Comparison of ENCODE assay signal across 26 mouse cellular contexts in genomic region chr6:84144393-84144792, GRCm38 (mm10).
A peak's percentile ranks its signal among the peaks of the same experiment; 100 is the strongest.
DNase-seq lines count a peak whose midpoint lies in the region; ATAC-seq and TF ChIP-seq lines count a peak whose summit lies in the region.
"Had no signal": no experiment of that assay in that cellular context is flagged by ENCODE, and none has a peak within 500 bp of the region (broad histone marks: within the 10 kb centered on the region; RNA-seq: fewer than 3 reads in every experiment).

No protein-coding gene starts in this region.

- peak overlapping the region; percentile 52; the same call in 1 of the 2 replicates for H3K27ac ChIP-seq in embryonic facial prominence, embryonic 12.5 days
- H3K27ac ChIP-seq in embryonic facial prominence, embryonic 15.5 days (replicated peaks): peak overlapping the region; percentile 75; the same call in 1 of the 2 replicates
- peak overlapping the region; percentile 76 for H3K27ac ChIP-seq in limb, embryonic 12.5 days
- H3K27ac ChIP-seq in kidney, adult 2 months (ENCODE audit: insufficient read depth, low read depth, low read length): no peak overlapping the region
- H3K27ac ChIP-seq: forebrain, embryonic 12.5 days; gastrocnemius, adult 2 months; hindbrain, embryonic 12.5 days; hindbrain, embryonic 15.5 days had no signal

- H3K4me1 ChIP-seq in embryonic facial prominence, embryonic 12.5 days: peaks cover 23% of the 10 kb centered on the region
- peaks cover 45% of the 10 kb centered on the region for H3K4me1 ChIP-seq in embryonic facial prominence, embryonic 15.5 days
- H3K4me1 ChIP-seq in limb, embryonic 12.5 days (replicated peaks): peaks cover 35% of the 10 kb centered on the region
- H3K4me1 ChIP-seq in kidney, adult 2 months (ENCODE audit: control insufficient read depth, insufficient read depth, low read length): peaks cover 2% of the 10 kb centered on the region; the same call in 1 of the 2 replicates
- H3K4me1 ChIP-seq: hindbrain, embryonic 12.5 days had no signal

- no peak for TF ChIP-seq POLR2A in brain, embryonic 14.5 days (IDR thresholded peaks at IDR 0.05; ENCODE audit: borderline replicate concordance, extremely low read depth, insufficient read depth, insufficient read length, poor library complexity, severe bottlenecking)
- no peak for TF ChIP-seq POLR2A in kidney, adult 2 months (IDR thresholded peaks at IDR 0.05; ENCODE audit: low read depth, low read length)

- H3K4me3 ChIP-seq in embryonic facial prominence, embryonic 12.5 days: no peak overlapping the region
- no peak overlapping the region for H3K4me3 ChIP-seq in embryonic facial prominence, embryonic 15.5 days (replicated peaks)
- H3K4me3 ChIP-seq in limb, embryonic 12.5 days (replicated peaks): no peak overlapping the region
- no peak overlapping the region for H3K4me3 ChIP-seq in kidney, adult 2 months (ENCODE audit: insufficient read depth, low read depth, low read length)
- H3K4me3 ChIP-seq: erythroblast, embryonic 14.5 days; forebrain, embryonic 12.5 days; gastrocnemius, adult 2 months; hindbrain, embryonic 12.5 days; hindbrain, embryonic 15.5 days had no signal

- ATAC-seq in embryonic facial prominence, embryonic 12.5 days (ENCODE audit: insufficient number of reproducible peaks, insufficient read depth, low FRiP score, low TSS enrichment): no peak
- no peak for ATAC-seq in embryonic facial prominence, embryonic 15.5 days (ENCODE audit: insufficient number of reproducible peaks, low FRiP score, low TSS enrichment, low read depth)
- ATAC-seq in limb, embryonic 12.5 days (ENCODE audit: insufficient number of reproducible peaks, insufficient read depth, low FRiP score, low TSS enrichment, low read depth): no peak
- ATAC-seq: forebrain, embryonic 16.5 days; Patski had no signal

- WGBS in embryonic facial prominence, embryonic 12.5 days: 47% methylated on average over 4 of the region's 4 CpGs
- 33% methylated on average over 4 of the region's 4 CpGs for WGBS in embryonic facial prominence, embryonic 15.5 days
- WGBS in limb, embryonic 12.5 days: 29% methylated on average over 4 of the region's 4 CpGs
- 95% methylated on average over 4 of the region's 4 CpGs for WGBS in kidney, adult 2 months

- H3K9ac ChIP-seq in embryonic facial prominence, embryonic 12.5 days: no peak overlapping the region
- H3K9ac ChIP-seq in embryonic facial prominence, embryonic 15.5 days: no peak overlapping the region
- no peak overlapping the region for H3K9ac ChIP-seq in limb, embryonic 12.5 days (replicated peaks)
- H3K9ac ChIP-seq: forebrain, embryonic 12.5 days; hindbrain, embryonic 12.5 days; hindbrain, embryonic 15.5 days had no signal

- H3K36me3 ChIP-seq in embryonic facial prominence, embryonic 12.5 days: no peaks in the 10 kb centered on the region
- H3K36me3 ChIP-seq in embryonic facial prominence, embryonic 15.5 days: no peaks in the 10 kb centered on the region
- H3K36me3 ChIP-seq in limb, embryonic 12.5 days: no peaks in the 10 kb centered on the region
- H3K36me3 ChIP-seq in kidney, adult 2 months (ENCODE audit: control insufficient read depth, insufficient read depth, low read length): no peaks in the 10 kb centered on the region
- H3K36me3 ChIP-seq: forebrain, embryonic 12.5 days; G1E; hindbrain, embryonic 12.5 days; hindbrain, embryonic 15.5 days had no signal

- no peaks in the 10 kb centered on the region for H3K9me3 ChIP-seq in embryonic facial prominence, embryonic 12.5 days
- H3K9me3 ChIP-seq in embryonic facial prominence, embryonic 15.5 days (replicated peaks): no peaks in the 10 kb centered on the region
- no peaks in the 10 kb centered on the region for H3K9me3 ChIP-seq in limb, embryonic 12.5 days
- H3K9me3 ChIP-seq: forebrain, embryonic 12.5 days; G1E; hindbrain, embryonic 12.5 days; hindbrain, embryonic 15.5 days had no signal

- H3K27me3 ChIP-seq in embryonic facial prominence, embryonic 12.5 days: no peaks in the 10 kb centered on the region
- no peaks in the 10 kb centered on the region; the same call in 1 of the 2 replicates for H3K27me3 ChIP-seq in embryonic facial prominence, embryonic 15.5 days
- H3K27me3 ChIP-seq in limb, embryonic 12.5 days: no peaks in the 10 kb centered on the region
- no peaks in the 10 kb centered on the region for H3K27me3 ChIP-seq in kidney, adult 2 months (replicated peaks; ENCODE audit: control insufficient read depth, insufficient read depth, low read length)
- H3K27me3 ChIP-seq: forebrain, embryonic 12.5 days; hindbrain, embryonic 12.5 days; hindbrain, embryonic 15.5 days; Patski had no signal

- H3K4me2 ChIP-seq in embryonic facial prominence, embryonic 12.5 days (replicated peaks): no peak overlapping the region
- no peak overlapping the region for H3K4me2 ChIP-seq in embryonic facial prominence, embryonic 15.5 days (replicated peaks)
- no peak overlapping the region for H3K4me2 ChIP-seq in limb, embryonic 12.5 days
- H3K4me2 ChIP-seq: forebrain, embryonic 12.5 days; heart, embryonic 11.5 days; hindbrain, embryonic 12.5 days; hindbrain, embryonic 15.5 days had no signal

- peak; percentile 11 for DNase-seq in brain, embryonic 14.5 days (ENCODE audit: low read depth)
- DNase-seq in left cerebral cortex, adult 8-10 months (ENCODE audit: low spot score in 2 of 2): no peak
- no peak for DNase-seq in layer of hippocampus, adult 9-10 months (ENCODE audit: low spot score)
- DNase-seq in ovary, postnatal 10 days (ENCODE audit: low spot score): no peak
- no peak for DNase-seq in kidney, adult 2 months
- DNase-seq: adrenal gland, postnatal 10 days; adrenal gland, postnatal 36 days; cerebellum, adult 11 months; cerebellum, adult 8-10 months; cerebellum, postnatal 10 days; cerebellum, postnatal 36 days; embryo, embryonic 11 days; gastrocnemius, adult 2 months; gastrocnemius, postnatal 14 days; heart, adult 11 months had no signal

- no peak for TF ChIP-seq CTCF in brain, embryonic 14.5 days (IDR thresholded peaks at IDR 0.05; ENCODE audit: borderline replicate concordance, extremely low read depth, insufficient read depth, insufficient read length)
- no peak for TF ChIP-seq CTCF in kidney, adult 2 months (conservative IDR thresholded peaks at IDR 0.05; ENCODE audit: insufficient read depth, insufficient read length, low read depth, low read length)
